Mouse (Mus musculus): ENCODE results near the gene Slc8a1. TPM values are rescaled to one million over a fixed set of nuclear protein-coding genes. Genes with fewer than 3 reads are reported as not detected.

Gene Slc8a1
- total RNA-seq, 1 experiment from 2014 or later: 5.5 TPM

- peak; percentile 6 for DNase-seq
These were observed 68.9 kb downstream of the Slc8a1 start for GRCm38 (mm10) chr17:81669062-81669815.

- DNase-seq: no peak
These were observed 69.7 kb downstream of the Slc8a1 start for GRCm38 (mm10) chr17:81668466-81668865.

- no peak for DNase-seq
These were observed 70.2 kb downstream of the Slc8a1 start for GRCm38 (mm10) chr17:81667935-81668334.

- no peak for DNase-seq
These were observed 71.6 kb downstream of the Slc8a1 start for GRCm38 (mm10) chr17:81666551-81666950.

- DNase-seq: no peak
These were observed 73.3 kb downstream of the Slc8a1 start for GRCm38 (mm10) chr17:81664916-81665315.

- no peak for DNase-seq
These were observed 80.3 kb downstream of the Slc8a1 start for GRCm38 (mm10) chr17:81657828-81658227.

GRCm38 (mm10) chr17:81654548-81654947, 83.6 kb downstream of the Slc8a1 start:
- DNase-seq: no peak

- no peak for DNase-seq
These were observed 85.2 kb downstream of the Slc8a1 start for GRCm38 (mm10) chr17:81652958-81653357.

- DNase-seq: no peak
These were observed 101.4 kb downstream of the Slc8a1 start for GRCm38 (mm10) chr17:81636822-81637221.

GRCm38 (mm10) chr17:81630471-81630870, 107.7 kb downstream of the Slc8a1 start:
- no peak for DNase-seq

- DNase-seq: no peak
These were observed 117.0 kb downstream of the Slc8a1 start for GRCm38 (mm10) chr17:81621188-81621644.

- DNase-seq: no peak
These were observed 119.7 kb downstream of the Slc8a1 start for GRCm38 (mm10) chr17:81618461-81618860.

GRCm38 (mm10) chr17:81616326-81616725, 121.9 kb downstream of the Slc8a1 start:
- no peak for DNase-seq

GRCm38 (mm10) chr17:81615391-81615790, 122.8 kb downstream of the Slc8a1 start:
- DNase-seq: no peak

GRCm38 (mm10) chr17:81607515-81607914, 130.7 kb downstream of the Slc8a1 start:
- DNase-seq: no peak

GRCm38 (mm10) chr17:81606084-81606483, 132.1 kb downstream of the Slc8a1 start:
- no peak for DNase-seq

GRCm38 (mm10) chr17:81605219-81605660, 132.9 kb downstream of the Slc8a1 start:
- DNase-seq: no peak

GRCm38 (mm10) chr17:81599072-81599471, 139.1 kb downstream of the Slc8a1 start:
- no peak for DNase-seq

GRCm38 (mm10) chr17:81589791-81590190, 148.4 kb downstream of the Slc8a1 start:
- DNase-seq: no peak

- DNase-seq: no peak
These were observed 151.4 kb downstream of the Slc8a1 start for GRCm38 (mm10) chr17:81586759-81587158.

- no peak for DNase-seq
These were observed 158.3 kb downstream of the Slc8a1 start for GRCm38 (mm10) chr17:81579728-81580425.

- DNase-seq: no peak
These were observed 161.3 kb downstream of the Slc8a1 start for GRCm38 (mm10) chr17:81576893-81577292.

- no peak for DNase-seq
These were observed 172.4 kb downstream of the Slc8a1 start for GRCm38 (mm10) chr17:81565634-81566372.

All from adrenal gland, postnatal 25 days (tissue).